Mouse (Mus musculus): ENCODE results near the gene Pak2. TPM values are rescaled to one million over a fixed set of nuclear protein-coding genes. Genes with fewer than 3 reads are reported as not detected.
"Not testable (repeated sequence)": the region's sequence is repeated elsewhere in the genome, so short reads cannot be mapped to it uniquely, and the experiment has no call there.

Pak2 gene
- total RNA-seq, 2 experiments from 2014 or later = 26.5 to 27.8 TPM

- peak; percentile 86 to 88 for DNase-seq (ENCODE audit: low spot score in 2 of 2)
- intact Hi-C loops (cut with DNase I) = no loop called here
These were observed 20.6 kb upstream of the Pak2 start, which contains the start of the genes Pigx and Cep19 for GRCm38 (mm10) chr16:32099638-32100150. Gene Pigx (minus strand): TSS chr16:32099740. Gene Cep19 (plus strand): TSS chr16:32099800.

DNA sequence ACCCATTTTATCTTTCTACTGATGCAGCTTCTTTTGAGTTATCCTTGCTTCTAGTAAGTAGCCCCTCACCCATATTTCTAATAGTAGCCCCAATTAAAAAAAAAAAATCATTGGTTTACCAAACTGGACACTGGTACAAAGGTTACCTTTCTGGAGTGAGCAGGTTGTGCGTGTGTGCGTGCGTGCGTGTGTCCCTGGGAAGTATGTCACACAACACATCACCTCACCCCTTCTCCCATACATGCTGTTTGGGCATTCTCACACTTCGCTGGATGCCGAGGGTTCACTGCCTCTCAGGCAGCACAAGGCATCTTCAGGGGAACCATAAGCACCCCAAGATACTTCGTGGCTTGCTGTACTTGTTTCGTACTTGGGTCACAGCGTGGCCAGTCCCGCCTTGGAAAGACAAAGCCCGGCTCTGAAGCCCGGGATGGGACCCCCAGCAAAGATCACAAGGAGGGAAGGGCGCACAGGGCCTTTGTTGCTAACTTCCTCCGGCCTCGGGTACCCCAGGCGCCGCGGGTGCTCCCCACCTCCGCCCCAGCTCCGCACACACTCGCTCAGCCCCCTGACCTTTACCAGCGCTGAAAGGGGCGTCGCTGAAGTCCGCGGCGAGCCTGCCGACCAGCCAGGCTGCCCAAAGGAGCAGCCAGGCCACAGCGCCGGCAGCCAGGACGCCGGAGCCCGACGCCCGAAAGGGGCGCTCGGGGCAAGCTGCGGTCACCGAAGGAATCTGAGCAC, 19.9 kb upstream of the Pak2 start:
- intact Hi-C loops (cut with DNase I) = no loop called here
- DNase-seq (ENCODE audit: low spot score in 2 of 2) = no peak

GRCm38 (mm10) chr16:32097757-32098156, 18.6 kb upstream of the Pak2 start:
- DNase-seq (ENCODE audit: low spot score in 2 of 2); intact Hi-C loops (cut with DNase I): not testable (repeated sequence)

- intact Hi-C loops (cut with DNase I) = no loop called here
- no peak for DNase-seq (ENCODE audit: low spot score in 2 of 2)
These were observed 12.3 kb upstream of the Pak2 start for GRCm38 (mm10) chr16:32091466-32091865.

- intact Hi-C loops (cut with DNase I) = no loop called here
These were observed 8.7 kb upstream of the Pak2 start for GRCm38 (mm10) chr16:32087629-32088443.

DNA sequence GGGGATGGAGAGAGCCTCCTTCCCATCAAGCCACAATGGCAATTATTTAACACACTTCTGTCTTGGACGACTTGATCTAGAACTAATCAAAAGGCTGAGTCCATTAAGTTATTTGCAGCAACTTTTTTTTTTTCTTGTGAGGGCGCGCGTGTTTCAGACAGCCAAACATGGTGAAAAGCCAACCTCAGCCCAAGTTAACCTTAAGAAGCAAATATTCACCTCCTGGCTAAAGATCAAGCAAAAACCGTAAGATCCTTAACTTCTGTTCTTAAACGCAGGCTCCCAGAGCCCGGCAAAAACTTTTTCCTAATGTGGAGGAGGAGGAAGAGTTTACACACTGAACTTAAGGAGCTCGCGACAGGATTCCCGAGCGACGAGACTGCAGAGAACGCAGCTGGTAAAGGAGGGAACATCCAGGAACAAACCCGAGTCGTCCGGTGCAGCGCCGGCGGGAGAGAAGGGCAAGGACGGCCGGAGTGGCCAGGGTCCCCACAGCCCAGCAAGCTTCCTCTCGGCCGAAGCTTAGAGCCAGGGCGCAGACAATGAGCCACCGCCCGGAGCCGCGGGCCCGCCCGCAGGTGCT, 643 bp downstream of the Pak2 start:
- intact Hi-C loops (cut with DNase I) = no loop called here
- DNase-seq (ENCODE audit: low spot score in 2 of 2) = peak; percentile 27

More at GRCm38 (mm10) chr16:32087629-32088443, 8.7 kb upstream of the Pak2 start:
- DNase-seq (ENCODE audit: low spot score in 2 of 2) = no peak

DNA sequence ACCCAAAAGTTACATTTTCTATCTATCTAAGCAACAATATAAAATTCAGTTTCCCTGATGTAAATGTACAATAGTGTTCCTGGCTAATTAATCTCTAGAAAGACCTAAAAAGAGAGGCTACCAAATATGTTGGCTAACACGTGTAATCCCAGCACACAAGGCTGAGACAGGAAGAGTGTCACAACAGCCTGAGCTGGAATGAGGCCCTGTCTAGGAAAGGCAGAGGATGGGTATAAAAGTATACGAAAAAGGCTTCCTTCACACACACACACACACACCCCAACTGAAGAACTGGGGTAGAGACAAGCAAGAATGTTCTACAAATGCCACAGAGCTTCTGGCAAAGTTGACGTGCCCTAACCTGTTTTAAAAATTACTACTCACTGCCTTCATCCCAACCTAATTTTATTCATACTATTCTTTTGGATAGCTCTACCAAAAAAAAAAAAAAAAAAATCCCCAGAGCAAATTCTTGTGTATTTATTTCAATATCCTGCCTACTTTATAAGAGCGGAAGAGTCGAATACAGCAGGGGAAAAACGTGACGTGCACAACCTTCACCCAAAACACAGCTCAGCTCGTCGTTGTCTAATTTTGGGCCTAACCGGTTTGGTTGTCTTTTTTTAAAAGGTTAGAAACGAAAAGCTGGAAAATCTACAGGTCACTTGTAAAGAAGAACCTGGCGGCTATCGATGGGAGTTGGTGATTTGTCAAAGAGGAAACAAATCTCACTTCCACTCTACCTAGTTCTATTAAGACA, 1.3 kb downstream of the Pak2 start:
- DNase-seq (ENCODE audit: low spot score in 2 of 2) = no peak
- intact Hi-C loops (cut with DNase I) = no loop called here

GRCm38 (mm10) chr16:32076406-32076805, 2.7 kb downstream of the Pak2 start:
- DNase-seq (ENCODE audit: low spot score in 2 of 2) = no peak
- intact Hi-C loops (cut with DNase I) = no loop called here

GRCm38 (mm10) chr16:32075762-32076161, 3.4 kb downstream of the Pak2 start:
- intact Hi-C loops (cut with DNase I) = no loop called here
- no peak for DNase-seq (ENCODE audit: low spot score in 2 of 2)

GRCm38 (mm10) chr16:32070070-32070469, 9.1 kb downstream of the Pak2 start:
- DNase-seq (ENCODE audit: low spot score in 2 of 2); intact Hi-C loops (cut with DNase I): not testable (repeated sequence)

DNA sequence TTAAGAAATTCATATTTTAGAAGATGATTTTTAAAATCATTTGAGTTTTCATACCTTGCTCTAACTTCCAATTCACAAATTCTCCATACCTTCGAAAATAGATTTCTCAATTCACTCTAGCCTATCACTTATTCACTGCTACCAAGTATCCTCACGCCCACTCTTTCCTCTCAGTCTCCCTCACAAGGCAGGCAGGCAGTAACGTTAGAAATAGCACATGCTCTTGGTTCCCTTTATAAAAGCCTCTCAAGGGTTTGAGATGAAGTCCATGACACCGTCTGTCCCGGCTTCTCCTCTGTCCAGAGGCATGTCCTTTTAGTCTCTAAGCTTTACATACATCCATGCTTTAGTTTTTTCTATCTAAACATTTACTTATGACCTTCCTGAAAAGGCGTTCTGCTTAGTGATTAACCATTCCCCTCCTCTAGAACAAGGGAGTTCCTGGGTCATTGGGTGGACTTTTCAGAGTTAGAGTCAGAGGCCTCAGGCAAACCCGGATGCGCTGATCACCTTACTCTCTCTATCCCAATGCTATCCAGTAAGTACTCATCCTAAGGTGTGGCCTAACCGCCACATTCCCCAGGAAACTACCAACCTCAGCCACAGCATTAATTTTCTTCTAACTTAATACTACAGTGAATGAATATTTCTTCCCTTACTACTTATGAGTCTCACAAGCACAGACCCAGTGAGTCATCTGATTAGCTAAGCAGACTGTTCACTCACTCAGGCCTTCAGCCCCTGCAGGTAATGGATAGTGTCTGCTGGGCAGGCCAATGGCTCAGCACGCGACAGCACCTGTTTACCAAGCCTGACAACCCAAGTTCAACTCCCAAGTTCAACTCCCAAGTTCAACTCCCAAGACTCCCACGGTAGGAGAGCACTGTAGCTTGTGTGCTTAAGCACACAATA, 10.5 kb downstream of the Pak2 start:
- intact Hi-C loops (cut with DNase I) = no loop called here
- DNase-seq (ENCODE audit: low spot score in 2 of 2) = no peak

GRCm38 (mm10) chr16:32066899-32067298, 12.2 kb downstream of the Pak2 start:
- DNase-seq (ENCODE audit: low spot score in 2 of 2) = no peak
- intact Hi-C loops (cut with DNase I) = no loop called here

GRCm38 (mm10) chr16:32063900-32064299, 15.2 kb downstream of the Pak2 start:
- intact Hi-C loops (cut with DNase I) = no loop called here
- no peak for DNase-seq (ENCODE audit: low spot score in 2 of 2)

- no peak for DNase-seq (ENCODE audit: low spot score in 2 of 2)
- intact Hi-C loops (cut with DNase I) = no loop called here
These were observed 16.9 kb downstream of the Pak2 start for GRCm38 (mm10) chr16:32062226-32062625.

- DNase-seq (ENCODE audit: low spot score in 2 of 2) = no peak
- intact Hi-C loops (cut with DNase I) = no loop called here
These were observed 19.2 kb downstream of the Pak2 start for GRCm38 (mm10) chr16:32059840-32060523.

GRCm38 (mm10) chr16:32058817-32059216, 20.3 kb downstream of the Pak2 start:
- intact Hi-C loops (cut with DNase I) = no loop called here
- no peak for DNase-seq (ENCODE audit: low spot score in 2 of 2)

- intact Hi-C loops (cut with DNase I) = no loop called here
- DNase-seq (ENCODE audit: low spot score in 2 of 2) = no peak
These were observed 36.8 kb downstream of the Pak2 start for GRCm38 (mm10) chr16:32042367-32042766.

DNA sequence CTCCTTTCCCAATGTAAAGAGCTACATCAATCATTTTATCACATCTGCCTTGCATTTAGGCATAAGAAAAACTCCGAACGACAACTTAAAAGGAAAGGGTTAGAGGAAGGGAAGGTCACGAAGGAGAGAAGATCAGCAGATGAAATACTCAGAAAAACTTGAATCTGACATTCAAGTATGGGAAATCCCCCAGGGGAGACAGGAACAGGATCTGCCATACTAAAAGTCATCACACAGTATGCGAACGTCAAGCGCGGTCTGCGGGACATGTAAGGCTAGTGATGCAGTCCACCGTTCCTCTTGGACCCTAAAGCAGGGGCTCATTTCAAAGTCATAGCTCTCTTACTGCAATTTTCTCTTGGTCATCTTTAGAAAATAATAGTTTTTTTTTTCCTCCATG, 59.5 kb downstream of the Pak2 start:
- no peak for DNase-seq (ENCODE audit: low spot score in 2 of 2)
- intact Hi-C loops (cut with DNase I) = no loop called here
